Mouse (Mus musculus) ES-E14 (cell line): ENCODE measurements around the gene Zfp410.

Experiments used
- CHD2 ChIP-seq: IDR thresholded peaks from 2 replicates; pipeline ENCODE4 v1.6.1; 2014; ENCODE audit warnings: mild to moderate bottlenecking, low read depth, low read length, inconsistent platforms
- MAFK ChIP-seq: IDR thresholded peaks from 2 replicates; pipeline ENCODE4 v1.6.1; 2014; ENCODE audit warnings: mild to moderate bottlenecking, low read depth, low read length, inconsistent platforms; ENCODE audit not compliant: insufficient read depth
- ZC3H11A ChIP-seq: IDR thresholded peaks from 2 replicates; pipeline ENCODE4 v1.6.1; 2012; ENCODE audit warnings: low read depth, mild to moderate bottlenecking, inconsistent platforms, low read length, borderline replicate concordance
- ZNF384 ChIP-seq: IDR thresholded peaks from 2 replicates; pipeline ENCODE4 v1.6.1; 2012; ENCODE audit warnings: low read depth, low read length, inconsistent platforms

GRCm38 (mm10) chr12:84276288-84276687 lies 40.4 kb upstream of the Zfp410 start:
- no peak for TF ChIP-seq MAFK
- no peak for TF ChIP-seq ZNF384
- TF ChIP-seq ZC3H11A = no peak
- no peak for TF ChIP-seq CHD2
